Mouse (Mus musculus) erythroblast, embryonic 14.5 days (primary cell): ENCODE measurements at regions not wholly inside any gene's neighbourhood (a gene's known extent, or its start where the extent isn't known, plus 50 kb on each side); places are given as distances from the start of the nearest gene placed in this dataset.

Source experiments
- GATA1 ChIP-seq: IDR thresholded peaks from 2 replicates; pipeline ENCODE4 v1.6.1; 2012; ENCODE audit warnings: low read length, inconsistent platforms, mixed read lengths
- TAL1 ChIP-seq: IDR thresholded peaks from 3 replicates; pipeline ENCODE4 v1.6.1; 2012; ENCODE audit warnings: low read length, inconsistent platforms, mixed read lengths

DNA sequence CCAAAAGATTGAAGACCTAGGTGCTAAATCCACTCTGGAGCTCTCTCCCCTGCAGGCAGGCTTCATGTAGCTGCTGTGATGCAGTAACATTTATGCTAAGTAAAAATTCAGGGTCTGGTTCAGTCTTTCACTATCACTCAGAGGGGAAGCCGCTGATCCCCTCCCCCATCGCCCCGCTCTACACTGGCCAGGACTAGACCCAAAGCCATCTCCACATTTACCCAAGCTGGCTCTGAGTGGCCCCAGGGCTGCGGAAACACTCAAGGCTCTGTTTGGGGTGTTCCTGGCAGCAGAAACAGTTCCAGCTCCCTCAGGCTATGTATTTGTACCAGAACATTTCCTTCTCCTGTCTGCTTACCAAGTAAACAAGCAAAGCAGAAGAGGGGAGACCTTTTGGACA is 85.5 kb upstream of the Gm26657 start:
- TF ChIP-seq GATA1 (no peak), TAL1 (no peak)
